Mouse (Mus musculus): ENCODE measurements around the gene Cd4. TPM values are rescaled to one million over a fixed set of nuclear protein-coding genes. Genes with fewer than 3 reads are reported as not detected.

Gene Cd4
- polyA plus RNA-seq (2016; fragmentation: Nextera tagmentation; extraction: Ambion mirVana): 0.06 TPM in 1 of 2 replicates, not detected in the other

GRCm38 (mm10) chr6:124887986-124888385 lies at the start of gene Cd4:
TSS of gene Cd4 (minus strand) at chr6:124888221.
- Histone ChIP-seq H3K4me2 (replicated peaks) (no peak within 1 kb of the TSS), H3K27ac (no peak within 1 kb of the TSS), H3K27me3 (no peaks in the 10 kb centered on the region), H3K36me3 (no peaks in the 10 kb centered on the region), H3K4me3 (no peak within 1 kb of the TSS; the same call in 1 of the 2 replicates), H3K9ac (no peak within 1 kb of the TSS), H3K4me1 (0 out of 2 replicates have a peak, but pooled peaks cover 3% of the 10 kb centered on the region), H3K9me3 (replicated peaks) (no peaks in the 10 kb centered on the region)
- WGBS: 89% methylated on average over 9 of the region's 9 CpGs
- no peak for ATAC-seq (ENCODE audit: low FRiP score)

- Histone ChIP-seq H3K9ac (no peak overlapping the region), H3K9me3 (replicated peaks) (no peaks in the 10 kb centered on the region), H3K4me3 (no peak overlapping the region), H3K4me1 (peaks cover 6% of the 10 kb centered on the region), H3K4me2 (replicated peaks) (no peak overlapping the region), H3K36me3 (peaks cover 64% of the 10 kb centered on the region), H3K27me3 (no peaks in the 10 kb centered on the region), H3K27ac (no peak overlapping the region)
- ATAC-seq (ENCODE audit: low FRiP score): no peak
- WGBS: 94% methylated on average over 2 of the region's 2 CpGs
Observed at GRCm38 (mm10) chr6:124937493-124937892, 49.5 kb upstream of the Cd4 start.

- no peak overlapping the region for H3K27ac ChIP-seq
- H3K9me3 ChIP-seq (replicated peaks): no peaks in the 10 kb centered on the region
- peaks cover 64% of the 10 kb centered on the region for H3K36me3 ChIP-seq
- WGBS: 91% methylated on average over 1 of the region's 1 CpGs
- peaks cover 12% of the 10 kb centered on the region for H3K4me1 ChIP-seq
- no peak overlapping the region for H3K9ac ChIP-seq
- no peaks in the 10 kb centered on the region for H3K27me3 ChIP-seq
- ATAC-seq (ENCODE audit: low FRiP score): no peak
- no peak overlapping the region for H3K4me2 ChIP-seq (replicated peaks)
- H3K4me3 ChIP-seq: no peak overlapping the region
Observed at GRCm38 (mm10) chr6:124936681-124937080, 48.7 kb upstream of the Cd4 start.

GRCm38 (mm10) chr6:124934670-124935069 lies 46.6 kb upstream of the Cd4 start:
- 94% methylated on average over 7 of the region's 7 CpGs for WGBS
- no peaks in the 10 kb centered on the region for H3K9me3 ChIP-seq (replicated peaks)
- peaks cover 18% of the 10 kb centered on the region for H3K4me1 ChIP-seq
- no peaks in the 10 kb centered on the region for H3K27me3 ChIP-seq
- no peak overlapping the region for H3K4me2 ChIP-seq (replicated peaks)
- ATAC-seq (ENCODE audit: low FRiP score): no peak
- no peak overlapping the region for H3K9ac ChIP-seq
- peaks cover 60% of the 10 kb centered on the region for H3K36me3 ChIP-seq
- no peak overlapping the region for H3K4me3 ChIP-seq
- H3K27ac ChIP-seq: no peak overlapping the region

- no peak overlapping the region for H3K9ac ChIP-seq
- no peak overlapping the region for H3K4me2 ChIP-seq (replicated peaks)
- no peaks in the 10 kb centered on the region for H3K27me3 ChIP-seq
- no peak overlapping the region for H3K27ac ChIP-seq
- no peaks in the 10 kb centered on the region for H3K9me3 ChIP-seq (replicated peaks)
- H3K4me1 ChIP-seq: peaks cover 18% of the 10 kb centered on the region
- 93% methylated on average over 3 of the region's 3 CpGs for WGBS
- H3K36me3 ChIP-seq: peaks cover 49% of the 10 kb centered on the region
- no peak for ATAC-seq (ENCODE audit: low FRiP score)
- peak overlapping the region; percentile 95; the same call in 1 of the 2 replicates for H3K4me3 ChIP-seq
Observed at GRCm38 (mm10) chr6:124933127-124933526, 45.1 kb upstream of the Cd4 start.

- no peak for ATAC-seq (ENCODE audit: low FRiP score)
- Histone ChIP-seq H3K4me2 (replicated peaks) (peak overlapping the region; percentile 95), H3K4me1 (peaks cover 18% of the 10 kb centered on the region), H3K36me3 (peaks cover 41% of the 10 kb centered on the region), H3K4me3 (peak overlapping the region; percentile 95), H3K27ac (peak overlapping the region; percentile 97), H3K9ac (peak overlapping the region; percentile 98), H3K27me3 (no peaks in the 10 kb centered on the region), H3K9me3 (replicated peaks) (no peaks in the 10 kb centered on the region)
- 51% methylated on average over 12 of the region's 12 CpGs for WGBS
Observed at GRCm38 (mm10) chr6:124932314-124932695, 44.3 kb upstream of the Cd4 start.

- peak overlapping the region; percentile 97 for H3K27ac ChIP-seq
- WGBS: 2% methylated on average over 47 of the region's 48 CpGs
- peak overlapping the region; percentile 95 for H3K4me3 ChIP-seq
Observed at GRCm38 (mm10) chr6:124931525-124932313, 43.7 kb upstream of the Cd4 start.

GRCm38 (mm10) chr6:124930754-124931524 lies 42.9 kb upstream of the Cd4 start, which contains the start of gene Mlf2:
TSS of gene Mlf2 (plus strand) at chr6:124931386.
- Histone ChIP-seq H3K27me3 (no peaks in the 10 kb centered on the region), H3K36me3 (peaks cover 31% of the 10 kb centered on the region), H3K4me2 (replicated peaks) (peak within 1 kb of the TSS; percentile 95), H3K9ac (peak within 1 kb of the TSS; percentile 98), H3K9me3 (replicated peaks) (no peaks in the 10 kb centered on the region), H3K4me3 (peak within 1 kb of the TSS; percentile 95), H3K4me1 (peaks cover 18% of the 10 kb centered on the region), H3K27ac (peak within 1 kb of the TSS; percentile 97)
- peak; percentile 95 for ATAC-seq (ENCODE audit: low FRiP score)
- WGBS: under 1% methylated on average over 60 of the region's 64 CpGs

More at GRCm38 (mm10) chr6:124931525-124932313, 43.7 kb upstream of the Cd4 start:
- H3K27me3 ChIP-seq: no peaks in the 10 kb centered on the region
- H3K9me3 ChIP-seq (replicated peaks): no peaks in the 10 kb centered on the region
- peaks cover 38% of the 10 kb centered on the region for H3K36me3 ChIP-seq
- ATAC-seq (ENCODE audit: low FRiP score): peak; percentile 69
- H3K4me1 ChIP-seq: peaks cover 18% of the 10 kb centered on the region
- peak overlapping the region; percentile 95 for H3K4me2 ChIP-seq (replicated peaks)
- H3K9ac ChIP-seq: peak overlapping the region; percentile 98

GRCm38 (mm10) chr6:124930231-124930630 lies 42.2 kb upstream of the Cd4 start:
- H3K9ac ChIP-seq: peak overlapping the region; percentile 98
- H3K4me2 ChIP-seq (replicated peaks): peak overlapping the region; percentile 95
- no peaks in the 10 kb centered on the region for H3K9me3 ChIP-seq (replicated peaks)
- peaks cover 24% of the 10 kb centered on the region for H3K36me3 ChIP-seq
- peaks cover 19% of the 10 kb centered on the region for H3K4me1 ChIP-seq
- H3K27me3 ChIP-seq: no peaks in the 10 kb centered on the region
- H3K4me3 ChIP-seq: peak overlapping the region; percentile 95
- peak overlapping the region; percentile 97 for H3K27ac ChIP-seq
- 30% methylated on average over 1 of the region's 1 CpGs for WGBS
- no peak for ATAC-seq (ENCODE audit: low FRiP score)

GRCm38 (mm10) chr6:124925941-124926340 lies 37.9 kb upstream of the Cd4 start:
- Histone ChIP-seq H3K27me3 (no peaks in the 10 kb centered on the region), H3K9ac (no peak overlapping the region), H3K27ac (no peak overlapping the region), H3K4me1 (peaks cover 13% of the 10 kb centered on the region), H3K4me3 (no peak overlapping the region), H3K36me3 (no peaks in the 10 kb centered on the region), H3K9me3 (replicated peaks) (no peaks in the 10 kb centered on the region), H3K4me2 (replicated peaks) (no peak overlapping the region)
- WGBS: 55% methylated on average over 5 of the region's 5 CpGs
- ATAC-seq (ENCODE audit: low FRiP score): no peak

- ATAC-seq (ENCODE audit: low FRiP score): no peak
- no peaks in the 10 kb centered on the region for H3K9me3 ChIP-seq (replicated peaks)
- peaks cover 16% of the 10 kb centered on the region for H3K4me1 ChIP-seq
- H3K36me3 ChIP-seq: no peaks in the 10 kb centered on the region
- no peak overlapping the region for H3K27ac ChIP-seq
- H3K4me3 ChIP-seq: no peak overlapping the region
- no peak overlapping the region for H3K4me2 ChIP-seq (replicated peaks)
- H3K9ac ChIP-seq: no peak overlapping the region
- 36% methylated on average over 12 of the region's 12 CpGs for WGBS
- no peaks in the 10 kb centered on the region for H3K27me3 ChIP-seq
Observed at GRCm38 (mm10) chr6:124925173-124925793, 37.3 kb upstream of the Cd4 start.

GRCm38 (mm10) chr6:124921539-124921938 lies 33.5 kb upstream of the Cd4 start:
- WGBS: 65% methylated on average over 4 of the region's 4 CpGs
- H3K9ac ChIP-seq: no peak overlapping the region
- ATAC-seq (ENCODE audit: low FRiP score): no peak

More at GRCm38 (mm10) chr6:124921539-124921938, 33.5 kb upstream of the Cd4 start:
- H3K9me3 ChIP-seq (replicated peaks): no peaks in the 10 kb centered on the region
- peak overlapping the region; percentile 100 for H3K27ac ChIP-seq
- no peaks in the 10 kb centered on the region for H3K36me3 ChIP-seq
- peaks cover 29% of the 10 kb centered on the region for H3K4me1 ChIP-seq
- H3K27me3 ChIP-seq: no peaks in the 10 kb centered on the region
- no peak overlapping the region for H3K4me2 ChIP-seq (replicated peaks)
- no peak overlapping the region for H3K4me3 ChIP-seq

All from hindbrain, embryonic 12.5 days (tissue).